Mouse (Mus musculus): Measurements from ENCODE around the gene Dtx2.

DNA sequence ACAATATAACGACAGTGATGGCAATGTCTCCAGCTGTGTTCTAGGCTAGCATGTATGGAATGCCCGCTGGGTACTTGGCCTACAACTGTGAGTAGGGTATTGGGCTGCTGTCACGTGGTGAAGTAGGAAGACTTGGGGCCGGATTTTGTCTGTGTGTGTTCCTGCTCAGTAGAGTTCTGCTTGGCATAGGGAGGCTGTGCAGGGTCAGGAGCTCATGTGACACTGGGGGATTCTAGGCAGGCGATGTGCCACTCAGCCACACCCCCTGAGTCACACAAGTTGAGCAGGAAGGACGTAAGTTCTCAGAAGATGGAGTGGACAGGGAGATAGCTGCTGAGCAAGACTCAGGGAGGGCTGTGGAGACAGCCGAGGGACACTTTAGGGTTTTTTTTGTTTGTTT lies 13.1 kb downstream of the Dtx2 start:
- TF ChIP-seq CTCF (IDR thresholded peaks at IDR 0.05; ENCODE audit: extremely low read depth, insufficient read depth, insufficient read length, insufficient replicate concordance) (no peak), POLR2A (IDR thresholded peaks at IDR 0.05; ENCODE audit: low read depth, low read length) (no peak)

Measured in spleen, adult 2 months (tissue).